Comparison of ENCODE assay signal across 23 mouse cellular contexts in genomic region chr19:56364563-56364962, GRCm38 (mm10). TPM values are rescaled to one million over a fixed set of nuclear protein-coding genes. Genes with fewer than 3 reads are reported as not detected.
DNase-seq lines count a peak whose midpoint lies in the region; ATAC-seq and TF ChIP-seq lines count a peak whose summit lies in the region.
"Had no signal": no experiment of that assay in that cellular context is flagged by ENCODE, and none has a peak within 500 bp of the region (broad histone marks: within the 10 kb centered on the region; RNA-seq: fewer than 3 reads in every experiment).

No protein-coding gene starts in this region.

- no peak for TF ChIP-seq EP300 in lung, postnatal 0 days (IDR thresholded peaks at IDR 0.05)

- no peaks in the 10 kb centered on the region for H3K9me3 ChIP-seq in intestine, embryonic 14.5 days (ENCODE audit: control insufficient read depth, low read length)
- H3K9me3 ChIP-seq in intestine, postnatal 0 days (ENCODE audit: control insufficient read depth), result no peaks in the 10 kb centered on the region
- no peaks in the 10 kb centered on the region for H3K9me3 ChIP-seq in kidney, postnatal 0 days (replicated peaks; ENCODE audit: low read length)
- H3K9me3 ChIP-seq in lung, postnatal 0 days (ENCODE audit: low read length), result no peaks in the 10 kb centered on the region
- H3K9me3 ChIP-seq in stomach, embryonic 16.5 days (replicated peaks; ENCODE audit: control insufficient read depth, low read length), result no peaks in the 10 kb centered on the region
- H3K9me3 ChIP-seq: embryonic facial prominence, embryonic 10.5 days; forebrain, embryonic 13.5 days; heart, embryonic 15.5 days; hindbrain, embryonic 10.5 days had no signal

- DNase-seq in intestine, embryonic 14.5 days (ENCODE audit: low spot score), result no peak
- DNase-seq in kidney, postnatal 0 days (ENCODE audit: low spot score), result peak; percentile 79
- DNase-seq in kidney, postnatal 36 days, result no peak
- DNase-seq in lung, postnatal 0 days (ENCODE audit: low spot score), result no peak
- no peak for DNase-seq in lung, postnatal 14 days
- no peak for DNase-seq in layer of hippocampus, adult 2 months (ENCODE audit: low spot score in 2 of 2)
- DNase-seq: adrenal gland, postnatal 25 days; cerebellum, adult 18-20 months; cerebellum, adult 9-11 months; forebrain, postnatal 0 days; gastrocnemius, postnatal 36 days; heart, adult 18-20 months had no signal

- no peak overlapping the region for H3K9ac ChIP-seq in intestine, embryonic 14.5 days (ENCODE audit: low read length)
- H3K9ac ChIP-seq in intestine, postnatal 0 days (ENCODE audit: low read depth, low read length), result no peak overlapping the region
- H3K9ac ChIP-seq in kidney, postnatal 0 days (ENCODE audit: low read depth, low read length), result no peak overlapping the region
- no peak overlapping the region for H3K9ac ChIP-seq in lung, postnatal 0 days (replicated peaks; ENCODE audit: low read depth)
- no peak overlapping the region for H3K9ac ChIP-seq in stomach, embryonic 16.5 days (ENCODE audit: low read length)
- H3K9ac ChIP-seq: forebrain, embryonic 13.5 days; forebrain, postnatal 0 days; heart, embryonic 15.5 days; hindbrain, embryonic 14.5 days had no signal

- TF ChIP-seq CTCF in intestine, postnatal 0 days (IDR thresholded peaks at IDR 0.05; ENCODE audit: low read depth), result no peak
- TF ChIP-seq CTCF in kidney, postnatal 0 days (IDR thresholded peaks at IDR 0.05; ENCODE audit: low read depth), result no peak
- TF ChIP-seq CTCF in lung, postnatal 0 days (IDR thresholded peaks at IDR 0.05), result no peak
- no peak for TF ChIP-seq CTCF in layer of hippocampus, adult 2 months (conservative IDR thresholded peaks at IDR 0.05)

- 50% methylated on average over 8 of the region's 8 CpGs for WGBS in intestine, embryonic 14.5 days
- WGBS in intestine, postnatal 0 days, result 65% methylated on average over 8 of the region's 8 CpGs
- WGBS in kidney, postnatal 0 days, result 52% methylated on average over 8 of the region's 8 CpGs
- WGBS in lung, postnatal 0 days, result 58% methylated on average over 8 of the region's 8 CpGs
- 44% methylated on average over 8 of the region's 8 CpGs for WGBS in stomach, embryonic 16.5 days

- peaks cover 14% of the 10 kb centered on the region for H3K4me1 ChIP-seq in intestine, embryonic 14.5 days (replicated peaks; ENCODE audit: control insufficient read depth, insufficient read depth, low read length)
- no peaks in the 10 kb centered on the region for H3K4me1 ChIP-seq in intestine, postnatal 0 days (replicated peaks; ENCODE audit: control insufficient read depth, insufficient read depth, low read length)
- 0 out of 2 replicates have a peak, but pooled peaks cover 4% of the 10 kb centered on the region for H3K4me1 ChIP-seq in kidney, postnatal 0 days (replicated peaks; ENCODE audit: insufficient read depth, low read length)
- no peaks in the 10 kb centered on the region for H3K4me1 ChIP-seq in lung, postnatal 0 days (ENCODE audit: insufficient read depth, low read depth, low read length)
- H3K4me1 ChIP-seq in stomach, embryonic 16.5 days (ENCODE audit: control insufficient read depth, insufficient read depth, low read length), result peaks cover 18% of the 10 kb centered on the region; the same call in 1 of the 2 replicates
- H3K4me1 ChIP-seq: embryonic facial prominence, embryonic 10.5 days; forebrain, embryonic 13.5 days had no signal

- H3K27ac ChIP-seq in intestine, embryonic 14.5 days (ENCODE audit: low read depth), result peak overlapping the region; percentile 49
- no peak overlapping the region for H3K27ac ChIP-seq in intestine, postnatal 0 days (ENCODE audit: low read depth, low read length)
- H3K27ac ChIP-seq in kidney, postnatal 0 days, result no peak overlapping the region
- peak overlapping the region; percentile 48; the same call in 1 of the 2 replicates for H3K27ac ChIP-seq in lung, postnatal 0 days (ENCODE audit: low read length)
- H3K27ac ChIP-seq in stomach, embryonic 16.5 days (ENCODE audit: low read length), result peak overlapping the region; percentile 63
- no peak overlapping the region for H3K27ac ChIP-seq in layer of hippocampus, adult 2 months
- H3K27ac ChIP-seq: embryonic facial prominence, embryonic 10.5 days; forebrain, embryonic 13.5 days; heart, embryonic 15.5 days; hindbrain, embryonic 10.5 days; hindbrain, embryonic 14.5 days had no signal

- no peak for ATAC-seq in intestine, embryonic 14.5 days (replicated peaks; ENCODE audit: low FRiP score, low TSS enrichment, low read depth)
- ATAC-seq in intestine, postnatal 0 days, result no peak
- no peak; the same call in 1 of the 2 replicates for ATAC-seq in kidney, postnatal 0 days (replicated peaks; ENCODE audit: low FRiP score, low read depth)
- ATAC-seq in lung, postnatal 0 days, result peak; percentile 13; the same call in 1 of the 2 replicates
- ATAC-seq in stomach, embryonic 16.5 days (ENCODE audit: insufficient read depth, low FRiP score), result peak; percentile 63
- ATAC-seq: activated CD4-positive, CD25-positive, alpha-beta regulatory T cell, adult 4 months; forebrain, embryonic 13.5 days; forebrain, postnatal 0 days; Patski had no signal

- H3K36me3 ChIP-seq in intestine, embryonic 14.5 days (ENCODE audit: control insufficient read depth, insufficient read depth, low read length), result no peaks in the 10 kb centered on the region
- no peaks in the 10 kb centered on the region for H3K36me3 ChIP-seq in intestine, postnatal 0 days (ENCODE audit: control insufficient read depth, insufficient read depth)
- no peaks in the 10 kb centered on the region for H3K36me3 ChIP-seq in kidney, postnatal 0 days (ENCODE audit: insufficient read depth, low read length)
- no peaks in the 10 kb centered on the region for H3K36me3 ChIP-seq in lung, postnatal 0 days (ENCODE audit: insufficient read depth, low read length)
- H3K36me3 ChIP-seq in stomach, embryonic 16.5 days (ENCODE audit: control insufficient read depth, insufficient read depth, low read length), result no peaks in the 10 kb centered on the region
- H3K36me3 ChIP-seq: embryonic facial prominence, embryonic 10.5 days; hindbrain, embryonic 10.5 days had no signal

- 0 out of 2 replicates have a peak overlapping the region, but pooled peaks have one; percentile 22 for H3K4me2 ChIP-seq in intestine, embryonic 14.5 days (ENCODE audit: low read length)
- H3K4me2 ChIP-seq in intestine, postnatal 0 days (replicated peaks; ENCODE audit: low read depth), result no peak overlapping the region
- H3K4me2 ChIP-seq in kidney, postnatal 0 days (ENCODE audit: low read length), result peak overlapping the region; percentile 28
- H3K4me2 ChIP-seq in lung, postnatal 0 days (replicated peaks; ENCODE audit: low read depth, low read length), result no peak overlapping the region
- peak overlapping the region; percentile 14; the same call in 1 of the 2 replicates for H3K4me2 ChIP-seq in stomach, embryonic 16.5 days (ENCODE audit: low read depth, low read length)
- H3K4me2 ChIP-seq: forebrain, embryonic 13.5 days; heart, embryonic 11.5 days; heart, embryonic 15.5 days; hindbrain, embryonic 14.5 days had no signal

- no peaks in the 10 kb centered on the region for H3K27me3 ChIP-seq in intestine, embryonic 14.5 days (replicated peaks; ENCODE audit: control insufficient read depth, insufficient read depth, low read length)
- no peaks in the 10 kb centered on the region for H3K27me3 ChIP-seq in intestine, postnatal 0 days (replicated peaks; ENCODE audit: control insufficient read depth, insufficient read depth, low read length)
- no peaks in the 10 kb centered on the region for H3K27me3 ChIP-seq in kidney, postnatal 0 days (ENCODE audit: insufficient read depth, low read length)
- no peaks in the 10 kb centered on the region for H3K27me3 ChIP-seq in lung, postnatal 0 days (replicated peaks; ENCODE audit: insufficient read depth, low read length)
- no peaks in the 10 kb centered on the region for H3K27me3 ChIP-seq in stomach, embryonic 16.5 days (ENCODE audit: control insufficient read depth, insufficient read depth, low read length)
- H3K27me3 ChIP-seq: CH12.LX; forebrain, embryonic 13.5 days; heart, embryonic 15.5 days; Patski had no signal

- H3K4me3 ChIP-seq in intestine, embryonic 14.5 days (ENCODE audit: low read depth, low read length), result no peak overlapping the region
- no peak overlapping the region for H3K4me3 ChIP-seq in intestine, postnatal 0 days (ENCODE audit: low read depth, low read length)
- no peak overlapping the region for H3K4me3 ChIP-seq in kidney, postnatal 0 days (replicated peaks; ENCODE audit: low read depth, low read length)
- H3K4me3 ChIP-seq in lung, postnatal 0 days (ENCODE audit: low read depth, low read length), result no peak overlapping the region
- H3K4me3 ChIP-seq in stomach, embryonic 16.5 days (replicated peaks; ENCODE audit: low read length), result no peak overlapping the region
- H3K4me3 ChIP-seq in layer of hippocampus, adult 2 months, result no peak overlapping the region
- H3K4me3 ChIP-seq: embryonic facial prominence, embryonic 10.5 days; forebrain, embryonic 13.5 days; heart, embryonic 15.5 days; hindbrain, embryonic 10.5 days had no signal

RNA-seq across cellular contexts. Expression of gene Nrap, which starts 25.3 kb away (rescaled TPM):
- 0.26 and 0.27 TPM in 2 replicates for polyA plus RNA-seq in intestine, embryonic 14.5 days (2014; fragmentation: Nextera tagmentation; extraction: Ambion mirVana)
- polyA plus RNA-seq in intestine, postnatal 0 days (2015; fragmentation: Nextera tagmentation; extraction: Ambion mirVana), result 0.22 TPM in 2 replicates
- polyA plus RNA-seq in kidney, postnatal 0 days (2015; fragmentation: Nextera tagmentation; extraction: Ambion mirVana), result 0.41 and 0.42 TPM in 2 replicates
- 0.53 and 0.62 TPM in 2 replicates for polyA plus RNA-seq in lung, postnatal 0 days (2015; fragmentation: Nextera tagmentation; extraction: Ambion mirVana)
- 0.35 and 2.6 TPM in 2 replicates for polyA plus RNA-seq in stomach, embryonic 16.5 days (2015; fragmentation: Nextera tagmentation; extraction: Ambion mirVana)
- under 1 TPM; 0.15 TPM for total RNA-seq in layer of hippocampus, adult 2 months (2021)
- polyA plus RNA-seq: activated CD4-positive, CD25-positive, alpha-beta regulatory T cell, adult 4 months had no signal

RNA-seq across cellular contexts. Expression of gene Casp7, which starts 32.4 kb away (rescaled TPM):
- 27.1 and 30.9 TPM in 2 replicates for polyA plus RNA-seq in intestine, embryonic 14.5 days (2014; fragmentation: Nextera tagmentation; extraction: Ambion mirVana)
- 51.6 and 55.6 TPM in 2 replicates for polyA plus RNA-seq in intestine, postnatal 0 days (2015; fragmentation: Nextera tagmentation; extraction: Ambion mirVana)
- polyA plus RNA-seq in kidney, postnatal 0 days (2015; fragmentation: Nextera tagmentation; extraction: Ambion mirVana), result 24.2 and 28.6 TPM in 2 replicates
- 21.8 and 25.8 TPM in 2 replicates for polyA plus RNA-seq in lung, postnatal 0 days (2015; fragmentation: Nextera tagmentation; extraction: Ambion mirVana)
- 27.3 and 29.3 TPM in 2 replicates for polyA plus RNA-seq in stomach, embryonic 16.5 days (2015; fragmentation: Nextera tagmentation; extraction: Ambion mirVana)
- total RNA-seq in layer of hippocampus, adult 2 months (2021), result 1 to 10 TPM; 2.3 to 2.6 TPM

Comparison
In these comparisons a context has a peak if more than half of its experiments do, and no peak if none do; other contexts are left out.
1. H3K27ac ChIP-seq: peak in intestine, embryonic 14.5 days (single experiment), lung, postnatal 0 days (single experiment) and stomach, embryonic 16.5 days (single experiment); none in intestine, postnatal 0 days (single experiment), kidney, postnatal 0 days (single experiment) and layer of hippocampus, adult 2 months (single experiment).
2. H3K4me2 ChIP-seq: peak in intestine, embryonic 14.5 days (single experiment), kidney, postnatal 0 days (single experiment) and stomach, embryonic 16.5 days (single experiment); none in intestine, postnatal 0 days (single experiment) and lung, postnatal 0 days (single experiment).
3. ATAC-seq: peak in lung, postnatal 0 days (single experiment) and stomach, embryonic 16.5 days (single experiment); none in intestine, embryonic 14.5 days (single experiment), intestine, postnatal 0 days (single experiment) and kidney, postnatal 0 days (single experiment).